Mouse (Mus musculus) stomach, embryonic 15.5 days (tissue): ENCODE measurements around the gene Otub1. TPM values are rescaled to one million over a fixed set of nuclear protein-coding genes. Genes with fewer than 3 reads are reported as not detected.

Source experiments
- ATAC-seq: fragments of 200-750 bp; cut with Nextera tagmentation; 2 replicates; pipeline ENCODE4 v1.8.0; 2017; ENCODE audit warnings: low read depth, moderate number of reproducible peaks, moderate TSS enrichment; ENCODE audit not compliant: insufficient read depth, low FRiP score
- H3K27ac ChIP-seq: fragments of 300-500 bp; sonication (generic); 2 replicates; pipeline ENCODE4 v1.5.1; 2015; ENCODE audit warnings: mild to moderate bottlenecking, inconsistent platforms
- H3K27me3 ChIP-seq: fragments of 300-500 bp; sonication (generic); replicated peaks from 2 replicates; pipeline ENCODE4 v1.6.1; 2015; ENCODE audit warnings: inconsistent platforms
- H3K36me3 ChIP-seq: fragments of 300-500 bp; sonication (generic); 2 replicates; pipeline ENCODE4 v1.6.1; 2015; ENCODE audit warnings: inconsistent platforms
- H3K4me1 ChIP-seq: fragments of 300-500 bp; sonication (generic); 2 replicates; pipeline ENCODE4 v1.6.1; 2015; ENCODE audit warnings: inconsistent platforms
- H3K4me2 ChIP-seq: fragments of 300-500 bp; sonication (generic); 2 replicates; pipeline ENCODE4 v1.6.1; 2015; ENCODE audit warnings: mild to moderate bottlenecking, inconsistent platforms
- H3K4me3 ChIP-seq: fragments of 300-500 bp; sonication (generic); replicated peaks from 2 replicates; pipeline ENCODE4 v1.5.1; 2015; ENCODE audit warnings: inconsistent platforms
- H3K9ac ChIP-seq: fragments of 300-500 bp; sonication (generic); 2 replicates; pipeline ENCODE4 v1.6.1; 2015; ENCODE audit warnings: inconsistent platforms
- H3K9me3 ChIP-seq: fragments of 300-500 bp; sonication (generic); 2 replicates; pipeline ENCODE4 v1.6.1; 2016; ENCODE audit warnings: inconsistent platforms
- WGBS: fragments of 180-500 bp; shearing (Covaris S2); methylation state at CpG from one replicate; pipeline ENCODE4 v1.1.7; 2015; 5-methylcytosine and 5-hydroxymethylcytosine counted together
- polyA plus RNA-seq: library from polyadenylated mRNA; unstranded; fragments of >200 nt; fragmentation: Nextera tagmentation; extraction: Ambion mirVana; gene quantifications from 2 replicates; pipeline ENCODE4 v1.2.1, GENCODE M21; 2015

The Otub1 gene
- polyA plus RNA-seq, 1 experiment from 2014 or later, result 163 TPM

- no peak overlapping the region for H3K27ac ChIP-seq
- no peak overlapping the region for H3K9ac ChIP-seq
- H3K27me3 ChIP-seq, result no peaks in the 10 kb centered on the region
- no peaks in the 10 kb centered on the region for H3K9me3 ChIP-seq
- no peak overlapping the region for H3K4me2 ChIP-seq
- ATAC-seq, result no peak
- H3K4me3 ChIP-seq, result no peak overlapping the region
- WGBS, result 50% methylated on average over 1 of the region's 1 CpGs
- H3K36me3 ChIP-seq, result peaks cover 58% of the 10 kb centered on the region
- peaks cover 24% of the 10 kb centered on the region for H3K4me1 ChIP-seq
Observed at GRCm38 (mm10) chr19:7200427-7200826, 5.7 kb downstream of the Otub1 start.

DNA sequence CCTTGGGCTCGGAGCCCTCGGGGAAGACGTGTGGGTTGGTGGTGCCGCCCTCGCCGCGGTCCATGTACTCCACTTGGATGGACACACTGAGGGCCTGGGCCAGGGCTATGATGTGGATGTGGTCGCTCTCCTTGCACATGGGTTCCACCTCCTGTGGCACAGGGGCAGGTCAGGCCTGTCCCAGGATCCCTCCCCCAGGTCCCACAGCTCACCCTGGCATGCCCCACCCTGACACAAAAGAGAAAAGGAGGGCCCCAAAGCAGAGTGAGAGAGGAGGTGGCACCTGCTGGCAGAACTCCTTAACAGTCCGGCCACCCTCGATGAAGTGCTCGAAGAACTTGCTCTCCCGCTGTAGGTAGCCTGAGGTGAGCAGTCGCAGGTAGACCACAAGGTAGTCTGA, 7.0 kb downstream of the Otub1 start:
- no peak overlapping the region for H3K4me3 ChIP-seq
- H3K4me2 ChIP-seq, result no peak overlapping the region
- H3K27me3 ChIP-seq, result no peaks in the 10 kb centered on the region
- 91% methylated on average over 13 of the region's 13 CpGs for WGBS
- H3K9me3 ChIP-seq, result no peaks in the 10 kb centered on the region
- no peak overlapping the region for H3K27ac ChIP-seq
- H3K36me3 ChIP-seq, result peaks cover 57% of the 10 kb centered on the region
- ATAC-seq, result no peak
- H3K4me1 ChIP-seq, result peaks cover 12% of the 10 kb centered on the region
- no peak overlapping the region for H3K9ac ChIP-seq

GRCm38 (mm10) chr19:7197445-7197844, 8.7 kb downstream of the Otub1 start:
- ATAC-seq, result no peak
- H3K36me3 ChIP-seq, result peaks cover 40% of the 10 kb centered on the region
- WGBS, result 80% methylated on average over 9 of the region's 9 CpGs
- no peak overlapping the region for H3K4me2 ChIP-seq
- H3K27ac ChIP-seq, result no peak overlapping the region
- peaks cover 9% of the 10 kb centered on the region for H3K4me1 ChIP-seq
- H3K27me3 ChIP-seq, result no peaks in the 10 kb centered on the region
- H3K4me3 ChIP-seq, result no peak overlapping the region
- H3K9ac ChIP-seq, result no peak overlapping the region
- H3K9me3 ChIP-seq, result no peaks in the 10 kb centered on the region

- no peaks in the 10 kb centered on the region for H3K27me3 ChIP-seq
- no peak overlapping the region for H3K27ac ChIP-seq
- peak; percentile 66 for ATAC-seq
- 23% methylated on average over 17 of the region's 17 CpGs for WGBS
- H3K36me3 ChIP-seq, result peaks cover 38% of the 10 kb centered on the region; the same call in 1 of the 2 replicates
- H3K9me3 ChIP-seq, result no peaks in the 10 kb centered on the region
- no peak overlapping the region for H3K4me3 ChIP-seq
- peaks cover 13% of the 10 kb centered on the region for H3K4me1 ChIP-seq
- H3K9ac ChIP-seq, result no peak overlapping the region
- no peak overlapping the region for H3K4me2 ChIP-seq
Observed at GRCm38 (mm10) chr19:7196741-7197270, 9.3 kb downstream of the Otub1 start.

DNA sequence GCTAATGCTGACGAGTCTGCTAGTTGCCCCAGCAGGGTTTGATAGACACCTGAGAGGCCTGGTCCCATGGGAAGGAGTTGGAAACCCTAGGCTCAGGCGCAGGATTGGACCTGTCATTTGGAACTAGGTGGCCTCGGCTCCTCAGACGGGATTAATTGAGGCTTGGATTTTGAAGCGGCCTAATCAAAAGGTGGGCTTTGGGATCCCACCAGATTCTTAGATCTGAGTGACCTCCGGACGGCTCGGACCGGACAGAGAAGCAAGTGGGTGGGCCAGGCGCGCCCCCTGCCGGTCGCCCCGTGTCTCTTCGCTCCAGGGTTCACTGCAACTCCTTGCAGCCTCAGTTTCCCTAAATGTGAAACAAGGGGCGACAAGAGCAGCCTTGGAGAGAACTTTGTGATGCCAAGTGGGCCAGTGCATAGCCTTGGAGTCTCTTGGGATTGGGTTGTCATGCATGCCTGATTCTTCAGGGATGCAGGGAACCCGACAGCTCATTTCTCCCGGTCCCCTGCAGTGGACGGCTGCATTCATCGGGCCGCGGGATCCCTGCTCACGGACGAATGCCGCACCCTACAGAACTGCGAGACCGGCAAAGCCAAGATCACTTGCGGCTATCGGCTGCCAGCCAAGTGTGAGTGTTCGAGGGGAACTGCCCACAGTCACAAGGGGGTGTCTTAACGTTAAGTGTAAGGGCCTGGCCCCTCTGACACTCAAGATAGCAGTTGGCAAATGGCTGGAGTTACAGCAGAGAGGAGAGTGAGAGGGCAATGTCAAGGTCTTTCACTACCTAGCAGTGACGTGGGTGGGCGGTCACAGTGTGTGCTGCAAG, 10.0 kb downstream of the Otub1 start:
- Histone ChIP-seq H3K27me3 (no peaks in the 10 kb centered on the region), H3K4me2 (no peak overlapping the region), H3K9me3 (no peaks in the 10 kb centered on the region), H3K4me1 (peaks cover 16% of the 10 kb centered on the region), H3K4me3 (no peak overlapping the region), H3K9ac (no peak overlapping the region), H3K27ac (no peak overlapping the region), H3K36me3 (peaks cover 38% of the 10 kb centered on the region; the same call in 1 of the 2 replicates)
- 19% methylated on average over 33 of the region's 33 CpGs for WGBS
- peak; percentile 2; the same call in 1 of the 2 replicates for ATAC-seq

DNA sequence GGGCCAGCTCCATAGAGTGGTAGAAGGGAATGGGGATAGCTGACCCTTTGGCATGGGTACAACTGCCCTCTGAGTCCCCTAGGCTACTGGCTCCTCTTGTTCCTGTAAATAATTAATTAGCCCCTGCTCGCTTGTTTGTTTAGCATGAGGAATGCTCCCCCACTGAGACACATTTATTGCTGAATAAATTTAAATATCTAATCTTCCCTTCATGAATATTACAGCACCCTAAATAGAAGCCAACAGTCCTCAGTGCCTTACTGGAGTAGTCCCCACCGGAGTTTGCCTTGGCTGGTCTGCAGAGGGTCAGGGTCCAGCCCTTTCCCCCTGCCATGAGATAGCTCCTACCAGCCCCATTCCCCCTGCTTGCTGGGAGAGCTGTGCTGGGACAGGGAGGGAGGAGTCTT, 13.6 kb downstream of the Otub1 start:
- peaks cover 6% of the 10 kb centered on the region; the same call in 1 of the 2 replicates for H3K36me3 ChIP-seq
- no peak overlapping the region for H3K4me3 ChIP-seq
- peaks cover 16% of the 10 kb centered on the region for H3K4me1 ChIP-seq
- no peak for ATAC-seq
- no peaks in the 10 kb centered on the region for H3K27me3 ChIP-seq
- H3K4me2 ChIP-seq, result no peak overlapping the region
- H3K9me3 ChIP-seq, result no peaks in the 10 kb centered on the region
- no peak overlapping the region for H3K9ac ChIP-seq
- 68% methylated on average over 2 of the region's 2 CpGs for WGBS
- H3K27ac ChIP-seq, result no peak overlapping the region

GRCm38 (mm10) chr19:7191639-7192038, 14.5 kb downstream of the Otub1 start:
- Histone ChIP-seq H3K4me3 (no peak overlapping the region), H3K9ac (no peak overlapping the region), H3K27ac (no peak overlapping the region), H3K4me2 (no peak overlapping the region), H3K9me3 (no peaks in the 10 kb centered on the region), H3K4me1 (peaks cover 13% of the 10 kb centered on the region), H3K36me3 (no peaks in the 10 kb centered on the region), H3K27me3 (no peaks in the 10 kb centered on the region)
- WGBS, result 40% methylated on average over 6 of the region's 6 CpGs
- ATAC-seq, result 0 out of 2 replicates have a peak, but pooled peaks have one; percentile 20

DNA sequence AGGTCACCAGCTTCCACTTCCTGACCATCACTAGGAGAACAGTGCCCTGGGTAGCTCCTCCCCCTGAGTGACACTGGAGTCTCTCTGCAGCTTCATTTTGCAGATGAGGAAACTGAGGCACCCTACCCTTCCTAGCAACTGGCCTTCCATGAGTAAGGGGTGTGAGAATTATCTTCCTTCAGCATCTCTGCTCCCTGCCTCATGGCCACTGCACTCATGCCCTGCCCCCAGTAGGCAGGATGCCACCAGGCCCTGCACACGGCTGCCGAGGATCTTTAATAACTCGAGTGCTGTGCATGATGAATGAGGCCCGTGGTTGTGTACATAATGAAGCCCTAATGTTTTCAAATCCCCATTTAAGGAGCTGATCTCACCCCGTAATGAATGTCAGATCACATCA, 15.1 kb downstream of the Otub1 start:
- H3K9ac ChIP-seq, result no peak overlapping the region
- H3K4me1 ChIP-seq, result peaks cover 12% of the 10 kb centered on the region
- ATAC-seq, result no peak
- H3K9me3 ChIP-seq, result no peaks in the 10 kb centered on the region
- no peaks in the 10 kb centered on the region for H3K36me3 ChIP-seq
- H3K4me2 ChIP-seq, result no peak overlapping the region
- no peak overlapping the region for H3K4me3 ChIP-seq
- WGBS, result 30% methylated on average over 5 of the region's 5 CpGs
- no peak overlapping the region for H3K27ac ChIP-seq
- no peaks in the 10 kb centered on the region for H3K27me3 ChIP-seq

- Histone ChIP-seq H3K27me3 (no peaks in the 10 kb centered on the region), H3K4me1 (peaks cover 21% of the 10 kb centered on the region), H3K27ac (no peak overlapping the region), H3K9me3 (no peaks in the 10 kb centered on the region), H3K36me3 (no peaks in the 10 kb centered on the region), H3K9ac (no peak overlapping the region), H3K4me3 (no peak overlapping the region), H3K4me2 (no peak overlapping the region)
- WGBS, result 60% methylated on average over 4 of the region's 4 CpGs
- no peak for ATAC-seq
Observed at GRCm38 (mm10) chr19:7189026-7189425, 17.1 kb downstream of the Otub1 start.

DNA sequence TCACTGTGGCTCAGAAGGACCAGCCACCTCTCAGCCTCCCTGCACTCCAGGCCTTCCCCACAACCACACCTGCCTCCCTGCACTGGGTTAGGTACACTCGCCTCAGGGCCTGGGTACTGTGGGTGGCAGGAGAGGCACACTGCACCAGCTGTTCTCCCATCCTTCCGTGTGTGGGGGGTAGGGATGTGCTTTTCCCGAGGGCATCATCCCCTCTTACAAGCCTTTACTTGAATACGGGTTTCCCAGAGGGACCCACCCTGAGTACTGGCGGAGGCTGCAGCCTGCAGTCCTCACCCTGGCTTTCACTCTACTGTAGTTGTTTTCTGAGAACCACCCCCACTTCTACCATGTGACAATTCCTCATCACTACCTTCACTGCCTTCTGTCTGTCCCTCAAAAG, 19.0 kb downstream of the Otub1 start:
- H3K9me3 ChIP-seq, result no peaks in the 10 kb centered on the region
- no peak overlapping the region for H3K4me3 ChIP-seq
- H3K27me3 ChIP-seq, result 0 out of 2 replicates have a peak, but pooled peaks cover 7% of the 10 kb centered on the region
- peaks cover 27% of the 10 kb centered on the region for H3K4me1 ChIP-seq
- WGBS, result 53% methylated on average over 5 of the region's 5 CpGs
- no peaks in the 10 kb centered on the region for H3K36me3 ChIP-seq
- H3K9ac ChIP-seq, result no peak overlapping the region
- no peak overlapping the region for H3K4me2 ChIP-seq
- H3K27ac ChIP-seq, result no peak overlapping the region
- ATAC-seq, result no peak

GRCm38 (mm10) chr19:7185715-7186291, 20.3 kb downstream of the Otub1 start:
- Histone ChIP-seq H3K9me3 (no peaks in the 10 kb centered on the region), H3K36me3 (no peaks in the 10 kb centered on the region), H3K4me2 (0 out of 2 replicates have a peak overlapping the region, but pooled peaks have one; percentile 3), H3K9ac (no peak overlapping the region), H3K4me3 (no peak overlapping the region), H3K4me1 (peaks cover 29% of the 10 kb centered on the region), H3K27me3 (0 out of 2 replicates have a peak, but pooled peaks cover 7% of the 10 kb centered on the region), H3K27ac (no peak overlapping the region)
- 13% methylated on average over 18 of the region's 18 CpGs for WGBS
- ATAC-seq, result no peak

DNA sequence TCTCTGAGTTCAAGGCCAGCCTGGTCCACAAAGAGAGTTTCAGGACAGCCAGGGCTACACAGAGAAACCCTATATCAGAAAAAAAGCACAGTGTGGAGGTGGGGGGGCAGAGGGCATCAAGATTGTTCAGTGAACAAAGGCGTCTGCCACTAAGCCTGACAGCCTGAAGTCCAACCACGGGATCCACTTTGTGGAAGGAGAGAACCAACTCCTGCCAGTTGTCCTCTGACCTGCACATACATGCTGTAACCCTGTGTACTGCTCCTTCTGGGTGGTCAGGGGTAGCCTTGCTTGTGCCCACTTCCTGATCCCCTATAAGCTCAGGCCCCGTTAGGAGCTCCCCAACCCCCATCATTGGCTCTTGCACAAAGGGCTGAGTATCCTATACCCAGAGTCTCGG, 21.1 kb downstream of the Otub1 start:
- Histone ChIP-seq H3K4me3 (no peak overlapping the region), H3K36me3 (no peaks in the 10 kb centered on the region), H3K4me2 (no peak overlapping the region), H3K9me3 (no peaks in the 10 kb centered on the region), H3K27me3 (0 out of 2 replicates have a peak, but pooled peaks cover 7% of the 10 kb centered on the region), H3K27ac (no peak overlapping the region), H3K9ac (no peak overlapping the region), H3K4me1 (peaks cover 29% of the 10 kb centered on the region)
- no peak for ATAC-seq
- WGBS, result 55% methylated on average over 4 of the region's 4 CpGs
